Mouse (Mus musculus) lung, postnatal 0 days (tissue): ENCODE results near the gene Prrt3. TPM values are rescaled to one million over a fixed set of nuclear protein-coding genes. Genes with fewer than 3 reads are reported as not detected.

Experiments used
- ATAC-seq: fragments of 200-750 bp; cut with Nextera tagmentation; 2 replicates; pipeline ENCODE4 v1.8.0; 2017; ENCODE audit warnings: moderate library complexity
- DNase-seq: peaks from one replicate; pipeline ENCODE4 v3.0.0-alpha.2; 2016; ENCODE audit warnings: low spot score
- H3K27ac ChIP-seq: fragments of 300-500 bp; sonication (generic); 2 replicates; pipeline ENCODE4 v1.5.1; 2014; ENCODE audit warnings: antibody characterized with exemption, mild to moderate bottlenecking, low read length, mixed read lengths
- H3K27me3 ChIP-seq: fragments of 300-500 bp; sonication (generic); replicated peaks from 2 replicates; pipeline ENCODE4 v1.6.1; 2014; ENCODE audit warnings: low read length, mixed read lengths; ENCODE audit not compliant: insufficient read depth
- H3K36me3 ChIP-seq: fragments of 300-500 bp; sonication (generic); 2 replicates; pipeline ENCODE4 v1.6.1; 2014; ENCODE audit warnings: low read length, mixed read lengths; ENCODE audit not compliant: insufficient read depth
- H3K4me1 ChIP-seq: fragments of 300-500 bp; sonication (generic); 2 replicates; pipeline ENCODE4 v1.6.1; 2014; ENCODE audit warnings: antibody characterized with exemption, low read depth, low read length, mixed read lengths; ENCODE audit not compliant: insufficient read depth
- H3K4me2 ChIP-seq: fragments of 300-500 bp; sonication (generic); replicated peaks from 2 replicates; pipeline ENCODE4 v1.6.1; 2014; ENCODE audit warnings: low read depth, mild to moderate bottlenecking, low read length, moderate library complexity, mixed read lengths
- H3K4me3 ChIP-seq: fragments of 300-500 bp; sonication (generic); 2 replicates; pipeline ENCODE4 v1.5.1; 2014; ENCODE audit warnings: low read depth, low read length
- H3K9ac ChIP-seq: fragments of 300-500 bp; sonication (generic); replicated peaks from 2 replicates; pipeline ENCODE4 v1.6.1; 2014; ENCODE audit warnings: low read depth, mild to moderate bottlenecking
- H3K9me3 ChIP-seq: fragments of 300-500 bp; sonication (generic); 2 replicates; pipeline ENCODE4 v1.6.1; 2016; ENCODE audit warnings: low read length, mixed read lengths
- EP300 ChIP-seq: IDR thresholded peaks from 2 replicates; pipeline ENCODE4 v1.6.1; 2016; ENCODE audit warnings: antibody characterized with exemption, mild to moderate bottlenecking, control low read depth
- WGBS: fragments of 180-500 bp; shearing (Covaris S2); extraction: QIAGEN DNeasy Blood & Tissue Kit; methylation state at CpG from one replicate; pipeline ENCODE4 v1.1.7; 2014; 5-methylcytosine and 5-hydroxymethylcytosine counted together
- microRNA-seq: library from miRNA; unstranded; fragments of <30 nt; microRNA quantifications from one replicate; pipeline ENCODE4, GENCODE M21; 2016
- polyA plus RNA-seq: library from polyadenylated mRNA; unstranded; fragments of >200 nt; fragmentation: Nextera tagmentation; extraction: Ambion mirVana; gene quantifications from 2 replicates; pipeline ENCODE4 v1.2.1, GENCODE M21; 2015

Prrt3 gene
- polyA plus RNA-seq, 1 experiment from 2014 or later = 0.30 TPM

GRCm38 (mm10) chr6:113444207-113444965 lies 57.3 kb downstream of the Prrt3 start:
- Histone ChIP-seq H3K27ac (no peak overlapping the region), H3K36me3 (0 out of 2 replicates have a peak, but pooled peaks cover 3% of the 10 kb centered on the region), H3K4me1 (0 out of 2 replicates have a peak, but pooled peaks cover 5% of the 10 kb centered on the region), H3K27me3 (no peaks in the 10 kb centered on the region), H3K9ac (no peak overlapping the region), H3K9me3 (no peaks in the 10 kb centered on the region), H3K4me2 (no peak overlapping the region), H3K4me3 (no peak overlapping the region)
- ATAC-seq (no peak), DNase-seq (no peak)
- 69% methylated on average over 6 of the region's 8 CpGs for WGBS
- no peak for TF ChIP-seq EP300

Small RNA genes lying within 50 kb of the gene (microRNA-seq; reads per million reads assigned to microRNA genes)
- gene Gm23365 = not detected

Other genes with a start within 250 kb of the Prrt3 start
- gene Cpne9, start 219.6 kb downstream of the Prrt3 start, polyA plus RNA-seq = not detected in 2 replicates
- gene Brpf1, start 194.8 kb downstream of the Prrt3 start, polyA plus RNA-seq = 8.2 and 9.2 TPM in 2 replicates
- 11.7 and 12.4 TPM in 2 replicates for gene Ogg1, start 175.0 kb downstream of the Prrt3 start, polyA plus RNA-seq
- gene Camk1, start 157.9 kb downstream of the Prrt3 start, polyA plus RNA-seq = 110 and 129 TPM in 2 replicates
- gene Tada3, start 124.0 kb downstream of the Prrt3 start, polyA plus RNA-seq = 33.2 and 36.7 TPM in 2 replicates
- 349 and 358 TPM in 2 replicates for gene Arpc4, start 123.8 kb downstream of the Prrt3 start, polyA plus RNA-seq
- gene Ttll3, start 112.7 kb downstream of the Prrt3 start, polyA plus RNA-seq = 11.5 and 12.4 TPM in 2 replicates
- gene Rpusd3, start 82.6 kb downstream of the Prrt3 start, polyA plus RNA-seq = 11.4 and 12.3 TPM in 2 replicates
- gene Cidec, start 66.2 kb downstream of the Prrt3 start, polyA plus RNA-seq = 1.1 and 1.3 TPM in 2 replicates
- gene Jagn1, start 59.4 kb downstream of the Prrt3 start, polyA plus RNA-seq = 57.8 and 60.1 TPM in 2 replicates
- 16.2 and 19.4 TPM in 2 replicates for gene Il17re, start 43.4 kb downstream of the Prrt3 start, polyA plus RNA-seq
- gene Il17rc, start 30.5 kb downstream of the Prrt3 start, polyA plus RNA-seq = 30.1 and 31.1 TPM in 2 replicates
- gene Creld1, start 18.6 kb downstream of the Prrt3 start, polyA plus RNA-seq = 25.5 and 27.2 TPM in 2 replicates
- gene Emc3, start 29.7 kb upstream of the Prrt3 start, polyA plus RNA-seq = 93.7 and 95.7 TPM in 2 replicates
- gene Fancd2, start 29.8 kb upstream of the Prrt3 start, polyA plus RNA-seq = 0.53 and 1.0 TPM in 2 replicates
- 0.18 TPM in 1 of 2 replicates, not detected in the other for gene Fancd2os, start 98.8 kb upstream of the Prrt3 start, polyA plus RNA-seq
- gene Brk1, start 102.8 kb upstream of the Prrt3 start, polyA plus RNA-seq = 215 and 225 TPM in 2 replicates
- gene Vhl, start 122.0 kb upstream of the Prrt3 start, polyA plus RNA-seq = 28.2 and 30.6 TPM in 2 replicates
- gene Irak2, start 136.5 kb upstream of the Prrt3 start, polyA plus RNA-seq = 15.6 and 16.1 TPM in 2 replicates
- gene Tatdn2, start 195.1 kb upstream of the Prrt3 start, polyA plus RNA-seq = 1.1 and 1.3 TPM in 2 replicates
- gene Ghrl, start 217.9 kb upstream of the Prrt3 start, polyA plus RNA-seq = 5.5 and 6.0 TPM in 2 replicates
- 163 and 178 TPM in 2 replicates for gene Sec13, start 238.8 kb upstream of the Prrt3 start, polyA plus RNA-seq